Mouse (Mus musculus) gastrocnemius, adult 18-20 months (tissue): ENCODE results near the gene Etv6. TPM values are rescaled to one million over a fixed set of nuclear protein-coding genes. Genes with fewer than 3 reads are reported as not detected.
A peak's percentile ranks its signal among the peaks of the same experiment; 100 is the strongest.
"Not testable (repeated sequence)": the region's sequence is repeated elsewhere in the genome, so short reads cannot be mapped to it uniquely, and the experiment has no call there.

Experiments
- DNase-seq: peaks from one replicate; pipeline ENCODE4 v3.0.0; 2021; ENCODE audit warnings: low spot score
- long read RNA-seq, 2 experiments: library from polyadenylated mRNA; stranded (forward); transcript quantifications; one replicate each; pipeline ENCODE4 v2.0.0; 2021
- total RNA-seq, 2 experiments: library from RNA; stranded (reverse); gene quantifications; 2 replicates each; pipeline ENCODE4 v1.2.3; 2021

Gene Etv6
- total RNA-seq, result 1 to 10 TPM; 5.7 to 9.4 TPM
- long read RNA-seq, experiment 1, full-length matches to known transcripts, result 2 of 3 reads
- long read RNA-seq, experiment 1, partial matches to known transcripts, result 0 of 3 reads
- long read RNA-seq, experiment 1, other reads (novel, unspliced or antisense), result 1 of 3 reads
- long read RNA-seq, experiment 2, full-length matches to known transcripts, result 1 of 4 reads
- long read RNA-seq, experiment 2, partial matches to known transcripts, result 0 of 4 reads
- long read RNA-seq, experiment 2, other reads (novel, unspliced or antisense), result 3 of 4 reads

DNA sequence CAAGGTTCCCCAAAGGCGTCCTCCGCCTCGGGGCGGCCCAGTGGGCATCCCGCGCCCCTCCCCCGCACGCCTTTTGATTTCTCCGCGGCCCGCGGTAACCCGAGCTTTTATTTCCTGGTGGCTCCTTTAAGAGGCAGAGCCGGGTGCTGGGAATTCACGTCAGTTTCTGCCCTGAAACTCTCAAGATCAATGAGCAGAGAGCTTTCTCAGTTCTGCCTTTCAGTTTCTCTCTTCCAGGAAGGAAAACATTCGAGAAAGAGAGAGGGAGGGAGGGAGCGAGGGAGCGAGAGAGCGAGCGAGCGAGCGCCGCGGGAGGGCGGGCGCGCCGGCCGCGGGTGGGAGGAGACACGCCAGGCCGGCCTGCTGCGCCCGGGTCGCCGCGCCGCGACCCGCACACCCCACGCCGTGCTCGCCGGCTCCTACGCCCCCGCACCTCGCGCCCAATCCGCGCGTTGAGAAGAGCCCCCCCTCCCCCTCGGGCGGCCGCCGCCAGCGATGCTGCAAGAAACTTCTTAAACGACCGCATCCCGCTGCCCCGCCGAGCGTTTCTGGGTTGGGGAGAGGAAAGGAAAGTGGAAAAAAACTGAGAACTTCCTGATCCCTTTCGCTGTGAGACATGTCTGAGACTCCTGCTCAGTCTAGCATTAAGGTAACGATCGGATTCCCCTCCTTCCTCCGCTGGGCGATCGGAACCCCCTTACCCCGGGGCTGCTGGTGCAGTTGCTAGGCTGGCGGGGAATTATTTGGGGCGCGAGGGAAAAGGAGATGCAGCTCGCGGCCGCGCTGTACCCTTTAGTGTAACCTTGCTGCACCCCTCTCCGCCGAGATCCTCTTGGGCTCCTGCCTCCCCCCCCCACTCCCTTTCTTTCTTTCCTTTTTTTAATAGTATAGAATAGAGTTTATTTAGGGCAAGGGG is at the start of gene Etv6:
TSS of gene Etv6 (plus strand) at position 211 of the 916 bp plus-strand sequence.
- peak; percentile 72 for DNase-seq

GRCm38 (mm10) chr6:133986161-133986560 is 49.3 kb upstream of the Etv6 start:
- DNase-seq, result peak; percentile 3

GRCm38 (mm10) chr6:133987068-133987591 is 48.4 kb upstream of the Etv6 start:
- no peak for DNase-seq

- no peak for DNase-seq
Measured at GRCm38 (mm10) chr6:133988011-133988410, 47.5 kb upstream of the Etv6 start.

DNA sequence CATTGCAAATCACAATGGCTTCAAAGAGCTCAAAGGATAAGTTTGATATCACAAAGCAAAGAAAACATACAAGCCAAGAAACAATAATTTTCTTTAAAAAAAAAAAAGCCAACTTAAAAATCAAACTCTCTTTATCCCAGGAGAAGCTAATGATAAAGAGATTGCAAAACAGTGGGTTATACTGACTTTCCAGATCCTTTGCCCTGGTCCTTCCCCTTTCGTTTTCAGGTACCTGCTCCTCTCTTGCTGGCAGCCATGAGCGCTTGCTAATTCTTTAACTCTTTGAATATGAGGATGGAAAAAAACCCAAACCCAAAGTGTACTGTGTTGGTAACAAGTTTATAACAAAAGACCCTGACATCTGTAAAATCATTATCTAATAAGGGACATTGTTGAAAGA is 38.0 kb upstream of the Etv6 start:
- DNase-seq, result no peak

DNA sequence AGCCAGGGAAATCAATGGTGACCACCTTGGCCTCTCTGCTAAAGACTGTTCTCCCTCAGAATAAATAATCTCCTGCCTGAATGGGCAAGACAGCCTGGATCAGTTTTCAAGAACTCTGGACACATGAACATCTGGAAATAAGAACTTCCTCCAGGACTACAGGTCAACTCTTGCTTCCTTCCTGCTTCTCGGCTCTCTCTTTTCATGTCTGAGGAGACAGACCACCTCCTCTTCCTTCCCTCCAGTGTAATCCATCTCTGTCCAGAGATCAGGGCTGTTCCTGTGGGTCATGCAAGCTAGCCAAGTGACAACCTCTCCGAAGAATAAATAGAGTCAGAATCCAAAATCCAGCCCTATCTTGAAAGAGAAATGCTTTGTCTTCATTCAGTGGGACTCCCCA is 37.6 kb upstream of the Etv6 start:
- DNase-seq, result no peak

DNA sequence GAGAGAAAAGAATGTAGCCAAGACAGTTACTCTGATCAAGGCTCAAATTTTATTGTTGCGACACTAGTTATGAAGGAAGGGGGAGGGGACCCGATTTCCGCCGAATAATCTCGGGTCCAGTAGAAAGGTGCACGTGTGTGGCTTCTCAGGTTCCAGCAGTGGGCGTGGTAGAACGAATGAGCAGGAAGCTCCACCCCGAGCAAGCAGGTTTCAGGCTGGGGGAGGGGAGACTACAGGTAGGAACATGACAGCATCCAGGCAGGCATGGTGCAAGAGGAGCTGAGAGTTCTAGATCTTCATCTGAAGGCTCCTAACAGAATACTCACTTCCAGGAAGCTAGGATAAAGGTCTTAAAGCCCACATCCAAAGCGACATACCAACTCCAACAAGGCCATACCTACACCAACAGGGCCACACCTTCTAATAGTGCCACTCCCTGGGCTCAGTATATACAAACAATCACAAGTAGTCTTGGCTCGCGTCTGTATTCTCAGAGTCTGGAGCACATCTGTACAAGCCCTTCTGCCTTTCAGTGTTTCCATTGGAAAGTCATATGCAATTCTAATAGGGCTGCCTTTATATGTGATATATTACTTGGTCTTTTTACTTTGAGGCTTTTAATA is 20.9 kb upstream of the Etv6 start:
- not testable (repeated sequence) for DNase-seq

GRCm38 (mm10) chr6:134018807-134019206 is 16.7 kb upstream of the Etv6 start:
- DNase-seq, result no peak

- DNase-seq, result no peak
Measured at GRCm38 (mm10) chr6:134020821-134021220, 14.7 kb upstream of the Etv6 start.

GRCm38 (mm10) chr6:134026264-134026663 is 9.2 kb upstream of the Etv6 start:
- DNase-seq, result no peak

- DNase-seq, result no peak
Measured at GRCm38 (mm10) chr6:134027022-134027421, 8.5 kb upstream of the Etv6 start.

GRCm38 (mm10) chr6:134032451-134032850 is 3.0 kb upstream of the Etv6 start:
- DNase-seq, result no peak

DNA sequence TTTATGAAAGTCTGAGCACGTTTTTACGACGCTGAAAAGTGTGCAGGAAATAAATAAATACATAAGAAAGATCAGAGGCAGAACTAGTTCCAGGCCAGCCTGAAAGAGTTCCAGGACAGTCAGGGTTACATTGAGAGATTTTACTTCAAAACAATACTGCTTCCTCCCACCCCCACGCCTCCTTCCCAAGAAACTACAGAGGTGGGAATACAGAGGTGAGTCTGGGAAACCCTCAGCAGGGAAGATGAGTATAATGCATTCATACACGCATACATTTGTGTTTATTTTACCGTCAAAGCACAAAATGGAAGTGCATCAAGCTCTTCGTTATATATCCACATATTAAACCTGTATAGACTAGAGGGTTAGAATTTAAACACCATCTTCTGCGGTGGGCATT is 1.1 kb upstream of the Etv6 start:
- DNase-seq, result no peak

DNA sequence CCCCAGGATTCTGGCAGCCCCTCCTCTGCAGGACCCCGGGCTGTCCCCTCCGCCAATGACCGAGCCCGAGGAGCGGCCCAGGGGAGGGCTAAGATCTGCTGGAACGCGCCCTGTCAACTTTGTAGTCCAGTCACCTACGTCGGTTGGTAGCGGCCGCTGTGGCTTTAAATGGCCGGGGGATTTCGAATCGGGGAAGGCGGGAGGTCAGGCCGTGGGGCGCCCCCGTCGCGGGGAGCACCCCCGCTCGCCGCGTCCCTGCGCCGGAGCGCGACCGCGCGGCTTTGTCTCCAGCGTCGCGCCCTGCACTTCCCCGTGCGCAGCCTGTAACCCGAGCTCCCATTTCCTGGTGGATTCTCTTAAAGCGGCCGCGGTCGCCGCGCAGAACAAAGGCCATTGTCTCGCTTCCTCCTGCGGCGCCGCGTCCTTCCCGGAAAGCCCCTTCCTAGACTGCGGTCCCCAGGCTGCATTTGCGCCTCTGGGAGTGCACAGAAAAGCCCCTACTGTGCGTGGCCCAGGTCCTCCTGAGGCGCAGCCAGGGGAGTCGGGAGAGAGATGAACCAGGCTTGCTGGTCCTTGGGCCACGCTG is 503 bp upstream of the Etv6 start:
- DNase-seq, result peak; percentile 69

DNA sequence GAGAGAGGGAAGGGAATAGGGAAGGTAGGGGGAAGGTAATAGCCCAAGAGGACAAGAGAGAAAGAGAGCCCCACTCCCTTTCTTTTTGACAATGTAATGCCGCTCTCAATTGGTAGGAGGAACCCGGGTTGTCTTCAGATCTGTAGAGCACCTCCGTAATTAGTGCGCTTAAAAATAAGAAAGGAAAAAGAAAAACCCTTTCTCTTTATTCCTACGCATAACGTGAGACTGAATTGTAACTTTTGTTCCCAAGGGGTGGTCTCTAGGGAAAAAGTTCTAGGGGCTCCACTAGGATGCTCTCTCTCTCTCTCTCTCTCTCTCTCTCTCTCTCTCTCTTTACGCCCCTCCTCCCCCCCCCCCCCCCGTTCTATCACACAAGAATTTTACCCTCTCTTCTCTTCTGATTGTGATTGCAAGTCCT is 1.0 kb downstream of the Etv6 start:
- no peak for DNase-seq

DNA sequence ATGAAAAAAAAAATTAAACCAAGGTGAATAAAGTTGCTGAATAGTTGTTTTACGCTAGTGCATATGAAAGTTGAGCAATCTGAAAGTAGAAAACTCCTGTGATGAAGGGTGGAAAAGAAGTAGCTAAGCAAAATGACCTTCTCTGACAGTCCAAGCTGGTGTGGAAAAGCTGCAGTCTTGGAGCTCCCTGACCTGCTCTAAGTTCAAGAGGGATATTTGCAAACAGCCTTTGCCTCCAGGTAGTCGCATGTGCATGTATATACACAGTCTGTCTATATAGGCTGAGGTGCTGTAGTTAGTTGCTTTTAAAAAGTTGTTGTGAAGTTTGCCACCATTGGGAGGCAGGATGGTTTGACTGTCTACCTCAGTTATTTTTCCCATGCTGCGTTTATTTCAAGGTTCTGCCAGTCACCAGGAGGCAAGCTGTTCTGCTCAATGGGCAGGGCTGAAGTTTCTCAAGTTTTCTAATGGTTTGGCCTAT is 1.5 kb downstream of the Etv6 start:
- DNase-seq, result no peak

DNA sequence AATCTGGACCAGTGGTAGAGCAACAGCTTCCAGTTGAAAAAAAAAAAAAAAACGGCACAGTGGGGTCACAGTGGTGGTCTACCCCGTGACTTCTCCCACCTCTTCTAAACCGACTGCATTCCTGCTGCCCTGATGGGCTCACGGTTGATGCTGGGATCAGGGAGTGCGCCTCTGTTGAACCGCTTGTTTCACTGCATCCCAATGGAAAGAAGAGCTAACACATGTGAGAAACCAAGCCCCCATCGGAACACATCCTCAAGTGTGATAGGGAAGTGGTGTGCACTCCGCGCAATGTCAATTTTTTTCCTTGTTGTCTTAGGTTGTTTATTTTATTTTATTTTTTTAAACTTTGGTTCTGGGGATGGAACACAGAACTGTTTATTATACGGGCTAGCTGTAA is 2.5 kb downstream of the Etv6 start:
- DNase-seq, result no peak

- DNase-seq, result no peak
Measured at GRCm38 (mm10) chr6:134038881-134039280, 3.4 kb downstream of the Etv6 start.

DNA sequence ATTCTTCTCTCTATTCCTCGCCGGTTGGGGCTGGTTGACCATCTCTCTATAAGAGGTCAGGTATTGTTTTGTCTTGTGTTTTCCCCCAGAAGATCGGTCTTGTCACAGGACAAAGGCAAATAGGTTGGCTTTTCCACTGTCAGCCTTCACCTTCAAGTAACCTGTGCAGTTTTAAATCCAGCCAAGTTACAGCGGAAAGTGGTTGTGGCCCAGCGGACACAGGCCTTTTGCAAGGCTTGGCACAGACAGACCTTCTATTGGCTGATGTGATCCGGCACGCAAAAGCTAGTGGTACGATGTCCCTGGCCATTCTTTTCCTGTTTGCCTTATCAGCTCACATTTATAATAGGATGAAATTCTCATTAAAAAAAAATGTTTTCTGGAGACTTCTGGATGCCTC is 3.9 kb downstream of the Etv6 start:
- no peak for DNase-seq

GRCm38 (mm10) chr6:134040312-134040711 is 4.8 kb downstream of the Etv6 start:
- DNase-seq, result no peak

- no peak for DNase-seq
Measured at GRCm38 (mm10) chr6:134041286-134041685, 5.8 kb downstream of the Etv6 start.
